Mouse (Mus musculus) lung, postnatal 0 days (tissue): Measurements from ENCODE around the gene Ifna7. TPM values are rescaled to one million over a fixed set of nuclear protein-coding genes. Genes with fewer than 3 reads are reported as not detected.
A peak's percentile ranks its signal among the peaks of the same experiment; 100 is the strongest.
"Not testable (repeated sequence)": the region's sequence is repeated elsewhere in the genome, so short reads cannot be mapped to it uniquely, and the experiment has no call there.

Experiments used
- ATAC-seq: fragments of 200-750 bp; cut with Nextera tagmentation; 2 replicates; pipeline ENCODE4 v1.8.0; 2017; ENCODE audit warnings: moderate library complexity
- DNase-seq: peaks from one replicate; pipeline ENCODE4 v3.0.0-alpha.2; 2016; ENCODE audit warnings: low spot score
- H3K27ac ChIP-seq: fragments of 300-500 bp; sonication (generic); 2 replicates; pipeline ENCODE4 v1.5.1; 2014; ENCODE audit warnings: antibody characterized with exemption, mild to moderate bottlenecking, low read length, mixed read lengths
- H3K27me3 ChIP-seq: fragments of 300-500 bp; sonication (generic); replicated peaks from 2 replicates; pipeline ENCODE4 v1.6.1; 2014; ENCODE audit warnings: low read length, mixed read lengths; ENCODE audit not compliant: insufficient read depth
- H3K36me3 ChIP-seq: fragments of 300-500 bp; sonication (generic); 2 replicates; pipeline ENCODE4 v1.6.1; 2014; ENCODE audit warnings: low read length, mixed read lengths; ENCODE audit not compliant: insufficient read depth
- H3K4me1 ChIP-seq: fragments of 300-500 bp; sonication (generic); 2 replicates; pipeline ENCODE4 v1.6.1; 2014; ENCODE audit warnings: antibody characterized with exemption, low read depth, low read length, mixed read lengths; ENCODE audit not compliant: insufficient read depth
- H3K4me2 ChIP-seq: fragments of 300-500 bp; sonication (generic); replicated peaks from 2 replicates; pipeline ENCODE4 v1.6.1; 2014; ENCODE audit warnings: low read depth, mild to moderate bottlenecking, low read length, moderate library complexity, mixed read lengths
- H3K4me3 ChIP-seq: fragments of 300-500 bp; sonication (generic); 2 replicates; pipeline ENCODE4 v1.5.1; 2014; ENCODE audit warnings: low read depth, low read length
- H3K9ac ChIP-seq: fragments of 300-500 bp; sonication (generic); replicated peaks from 2 replicates; pipeline ENCODE4 v1.6.1; 2014; ENCODE audit warnings: low read depth, mild to moderate bottlenecking
- H3K9me3 ChIP-seq: fragments of 300-500 bp; sonication (generic); 2 replicates; pipeline ENCODE4 v1.6.1; 2016; ENCODE audit warnings: low read length, mixed read lengths
- CTCF ChIP-seq: IDR thresholded peaks from 2 replicates; pipeline ENCODE4 v1.5.1; 2016; ENCODE audit warnings: antibody characterized with exemption, mild to moderate bottlenecking
- EP300 ChIP-seq: IDR thresholded peaks from 2 replicates; pipeline ENCODE4 v1.6.1; 2016; ENCODE audit warnings: antibody characterized with exemption, mild to moderate bottlenecking, control low read depth
- WGBS: fragments of 180-500 bp; shearing (Covaris S2); extraction: QIAGEN DNeasy Blood & Tissue Kit; methylation state at CpG from one replicate; pipeline ENCODE4 v1.1.7; 2014; 5-methylcytosine and 5-hydroxymethylcytosine counted together
- polyA plus RNA-seq: library from polyadenylated mRNA; unstranded; fragments of >200 nt; fragmentation: Nextera tagmentation; extraction: Ambion mirVana; gene quantifications from 2 replicates; pipeline ENCODE4 v1.2.1, GENCODE M21; 2015

Ifna7 gene
- not detected in 2 replicates for polyA plus RNA-seq

- ATAC-seq (no peak), DNase-seq (no peak)
- TF ChIP-seq CTCF (no peak), EP300 (no peak)
- H3K9me3 ChIP-seq = no peaks in the 10 kb centered on the region
- H3K27me3 ChIP-seq = no peaks in the 10 kb centered on the region
- 43% methylated on average over 3 of the region's 3 CpGs for WGBS
- no peaks in the 10 kb centered on the region for H3K4me1 ChIP-seq
- no peak within 1 kb of the TSS for H3K4me3 ChIP-seq
- H3K4me2 ChIP-seq = no peak within 1 kb of the TSS
- no peaks in the 10 kb centered on the region for H3K36me3 ChIP-seq
- H3K27ac ChIP-seq = no peak within 1 kb of the TSS
- no peak within 1 kb of the TSS for H3K9ac ChIP-seq
Observed at GRCm38 (mm10) chr4:88815928-88816327, at the start of gene Ifna7. Ifna7 (plus strand) TSS chr4:88816228.

DNA sequence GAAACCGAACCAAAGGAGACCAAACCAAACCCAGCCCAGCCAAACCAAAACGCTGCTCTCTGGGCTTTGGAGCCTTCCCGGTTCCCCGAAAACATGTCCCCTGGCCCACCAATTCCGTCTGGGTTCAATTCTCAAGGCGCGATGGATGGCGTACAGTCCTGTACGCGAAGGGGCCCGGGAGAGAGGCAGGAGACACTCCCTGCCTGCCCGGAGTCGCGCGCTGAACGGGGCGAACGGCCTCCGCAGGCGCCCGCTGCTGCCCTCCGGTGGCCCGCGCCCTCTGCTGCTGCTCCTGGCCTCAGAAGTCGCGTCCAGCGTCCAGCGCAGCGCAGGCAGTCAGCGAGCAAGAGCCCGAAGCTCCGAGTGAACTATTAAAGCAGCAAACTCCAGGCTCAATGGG is 42.5 kb upstream of the Ifna7 start, which contains the start of gene Gm13290:
Gene Gm13290, plus strand, starts transcription at position 301 of the 400 bp plus-strand sequence.
- not testable (repeated sequence) for H3K4me1 ChIP-seq, DNase-seq, H3K9ac ChIP-seq, H3K36me3 ChIP-seq, H3K4me3 ChIP-seq, H3K9me3 ChIP-seq, H3K27me3 ChIP-seq, ATAC-seq, H3K27ac ChIP-seq, H3K4me2 ChIP-seq
- WGBS = no CpG with 5 or more reads among the region's 32 CpGs

DNA sequence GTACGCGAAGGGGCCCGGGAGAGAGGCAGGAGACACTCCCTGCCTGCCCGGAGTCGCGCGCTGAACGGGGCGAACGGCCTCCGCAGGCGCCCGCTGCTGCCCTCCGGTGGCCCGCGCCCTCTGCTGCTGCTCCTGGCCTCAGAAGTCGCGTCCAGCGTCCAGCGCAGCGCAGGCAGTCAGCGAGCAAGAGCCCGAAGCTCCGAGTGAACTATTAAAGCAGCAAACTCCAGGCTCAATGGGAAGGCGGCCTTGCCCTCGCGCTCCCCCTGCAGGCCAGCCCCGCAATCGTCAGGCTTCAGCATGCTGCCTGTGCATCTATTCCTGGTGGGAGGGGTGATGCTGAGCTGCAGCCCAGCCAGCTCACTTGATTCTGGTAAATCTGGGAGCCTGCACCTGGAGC is 39.4 kb upstream of the Ifna7 start, which contains the start of gene Gm13289:
Gene Gm13289, plus strand, starts transcription at position 301 of the 400 bp plus-strand sequence.
- WGBS = no CpG with 5 or more reads among the region's 29 CpGs
- H3K4me2 ChIP-seq, H3K36me3 ChIP-seq, H3K27ac ChIP-seq, H3K9me3 ChIP-seq, H3K9ac ChIP-seq, ATAC-seq, H3K27me3 ChIP-seq, H3K4me1 ChIP-seq, H3K4me3 ChIP-seq, DNase-seq: not testable (repeated sequence)

DNA sequence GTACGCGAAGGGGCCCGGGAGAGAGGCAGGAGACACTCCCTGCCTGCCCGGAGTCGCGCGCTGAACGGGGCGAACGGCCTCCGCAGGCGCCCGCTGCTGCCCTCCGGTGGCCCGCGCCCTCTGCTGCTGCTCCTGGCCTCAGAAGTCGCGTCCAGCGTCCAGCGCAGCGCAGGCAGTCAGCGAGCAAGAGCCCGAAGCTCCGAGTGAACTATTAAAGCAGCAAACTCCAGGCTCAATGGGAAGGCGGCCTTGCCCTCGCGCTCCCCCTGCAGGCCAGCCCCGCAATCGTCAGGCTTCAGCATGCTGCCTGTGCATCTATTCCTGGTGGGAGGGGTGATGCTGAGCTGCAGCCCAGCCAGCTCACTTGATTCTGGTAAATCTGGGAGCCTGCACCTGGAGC is 36.5 kb upstream of the Ifna7 start, which contains the start of gene Gm13272:
Gene Gm13272, plus strand, starts transcription at position 301 of the 400 bp plus-strand sequence.
- ATAC-seq, H3K4me1 ChIP-seq, DNase-seq, H3K27me3 ChIP-seq, H3K27ac ChIP-seq, H3K9ac ChIP-seq, H3K4me2 ChIP-seq, H3K4me3 ChIP-seq, H3K9me3 ChIP-seq, H3K36me3 ChIP-seq: not testable (repeated sequence)
- no CpG with 5 or more reads among the region's 29 CpGs for WGBS

DNA sequence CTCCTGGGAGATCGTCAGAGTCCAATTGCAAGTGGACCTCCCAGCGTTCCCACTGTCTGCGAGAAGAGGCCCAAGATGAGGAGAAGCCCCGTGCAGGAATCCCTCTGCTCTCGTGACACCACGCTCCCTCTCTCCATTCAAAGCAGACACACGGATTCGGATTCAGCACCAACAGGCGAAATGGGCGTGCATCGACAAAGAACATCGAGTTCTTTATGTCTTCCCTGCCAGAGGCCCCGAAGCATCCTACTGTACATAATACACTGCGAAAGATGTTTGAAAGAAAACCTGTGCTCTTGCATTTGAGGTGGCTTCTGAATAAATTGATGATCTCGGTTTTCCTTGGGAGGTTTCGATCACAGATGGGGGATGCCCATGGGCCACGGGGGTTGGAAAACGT is 35.7 kb upstream of the Ifna7 start:
- not testable (repeated sequence) for ATAC-seq
- 50% methylated on average over 15 of the region's 18 CpGs for WGBS

GRCm38 (mm10) chr4:88781831-88782230 is 34.2 kb upstream of the Ifna7 start, which contains the start of gene Ifnz:
Ifnz (plus strand) TSS chr4:88782131.
- DNase-seq, H3K36me3 ChIP-seq, H3K27ac ChIP-seq, ATAC-seq, H3K9ac ChIP-seq, H3K9me3 ChIP-seq, H3K4me1 ChIP-seq, H3K27me3 ChIP-seq, H3K4me3 ChIP-seq: not testable (repeated sequence)
- WGBS = 14% methylated on average over 3 of the region's 7 CpGs
- H3K4me2 ChIP-seq = 0 out of 2 replicates have a peak within 1 kb of the TSS, but pooled peaks have one; percentile 28

More for the DNA sequence above, 35.7 kb upstream of the Ifna7 start:
- H3K9ac ChIP-seq, H3K27ac ChIP-seq, H3K4me2 ChIP-seq, H3K4me1 ChIP-seq, H3K4me3 ChIP-seq, H3K9me3 ChIP-seq, H3K36me3 ChIP-seq, DNase-seq, H3K27me3 ChIP-seq: not testable (repeated sequence)

- not testable (repeated sequence) for H3K9ac ChIP-seq, H3K27ac ChIP-seq
Observed at GRCm38 (mm10) chr4:88782335-88782734, 33.7 kb upstream of the Ifna7 start.

GRCm38 (mm10) chr4:88785409-88785808 is 30.6 kb upstream of the Ifna7 start, which contains the start of gene Gm13276:
Gm13276 (plus strand) TSS chr4:88785709.
- not testable (repeated sequence) for ATAC-seq, H3K4me2 ChIP-seq, H3K9me3 ChIP-seq, H3K4me3 ChIP-seq, H3K27ac ChIP-seq, H3K36me3 ChIP-seq, H3K9ac ChIP-seq, H3K27me3 ChIP-seq, H3K4me1 ChIP-seq, DNase-seq
- WGBS = no CpG with 5 or more reads among the region's 27 CpGs

More at GRCm38 (mm10) chr4:88782335-88782734, 33.7 kb upstream of the Ifna7 start:
- DNase-seq, ATAC-seq, H3K9me3 ChIP-seq, H3K4me1 ChIP-seq, H3K27me3 ChIP-seq, H3K4me3 ChIP-seq, H3K36me3 ChIP-seq: not testable (repeated sequence)
- H3K4me2 ChIP-seq = 0 out of 2 replicates have a peak overlapping the region, but pooled peaks have one; percentile 28
- 2% methylated on average over 10 of the region's 31 CpGs for WGBS
- peak; percentile 26; the same call in 1 of the 2 replicates for TF ChIP-seq CTCF
